Mouse (Mus musculus): ENCODE measurements around the gene Smoc1.

The Smoc1 gene

GRCm38 (mm10) chr12:81167142-81167541, 140.5 kb downstream of the Smoc1 start:
- DNase-seq (ENCODE audit: low spot score in 2 of 2): no peak

DNA sequence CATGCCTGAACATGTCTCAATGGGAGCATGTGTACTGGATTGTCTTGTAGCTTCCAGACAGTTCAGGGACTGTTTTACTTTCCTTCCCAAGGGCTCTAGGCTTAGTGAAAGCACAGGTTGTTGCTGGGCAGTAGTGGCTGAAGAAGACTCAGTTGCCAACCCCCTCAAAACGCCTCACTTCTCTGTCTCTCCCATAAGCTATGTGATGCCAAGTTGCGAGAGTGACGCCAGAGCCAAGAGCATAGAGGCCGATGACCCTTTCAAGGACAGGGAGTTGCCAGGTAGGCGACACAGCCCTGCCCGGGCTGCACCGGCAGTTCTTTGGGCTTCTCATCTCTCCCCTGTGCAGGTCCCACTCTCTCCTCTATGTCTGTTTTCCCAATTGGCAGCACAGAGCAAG, 141.4 kb downstream of the Smoc1 start:
- DNase-seq (ENCODE audit: low spot score in 2 of 2): no peak

DNA sequence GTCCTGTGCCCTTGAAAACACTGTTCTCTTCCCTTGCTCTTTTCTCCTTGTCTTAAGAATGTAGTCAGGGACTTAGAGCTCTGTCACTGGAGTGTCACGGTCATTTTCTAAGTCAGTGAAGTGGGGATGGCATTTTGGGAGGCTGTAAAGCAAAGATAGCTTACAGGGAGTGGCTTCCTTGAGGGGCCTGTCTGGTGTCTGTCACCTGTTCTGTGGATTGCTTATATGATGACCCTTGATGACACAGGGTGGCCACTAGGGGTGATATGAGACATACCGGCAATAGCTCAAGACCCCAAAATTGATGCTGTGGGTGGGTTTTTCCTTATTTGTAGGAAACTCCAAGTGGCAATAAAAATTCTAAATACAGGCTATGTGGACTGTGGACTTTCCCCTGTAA, 141.9 kb downstream of the Smoc1 start:
- no peak for DNase-seq (ENCODE audit: low spot score in 2 of 2)

DNA sequence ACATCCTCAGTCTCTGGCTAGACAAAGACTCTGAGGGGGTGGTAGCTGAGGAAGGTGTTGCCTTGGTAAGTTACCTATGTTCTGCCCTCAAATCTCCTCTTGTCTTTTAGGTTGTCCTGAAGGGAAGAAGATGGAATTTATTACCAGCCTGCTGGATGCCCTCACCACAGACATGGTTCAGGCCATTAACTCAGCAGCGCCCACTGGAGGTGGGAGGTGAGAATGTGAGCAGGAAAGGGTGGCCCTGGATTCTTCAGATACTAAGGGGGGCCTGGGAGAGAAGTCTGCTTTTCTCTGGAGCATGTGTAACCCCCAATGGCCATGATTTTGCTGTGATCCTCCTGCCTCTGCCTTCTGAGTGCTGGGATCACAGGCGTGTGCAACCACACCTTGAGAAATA, 143.5 kb downstream of the Smoc1 start:
- DNase-seq (ENCODE audit: low spot score in 2 of 2): no peak

- no peak for DNase-seq (ENCODE audit: low spot score in 2 of 2)
Measured at GRCm38 (mm10) chr12:81173011-81173410, 146.4 kb downstream of the Smoc1 start.

DNA sequence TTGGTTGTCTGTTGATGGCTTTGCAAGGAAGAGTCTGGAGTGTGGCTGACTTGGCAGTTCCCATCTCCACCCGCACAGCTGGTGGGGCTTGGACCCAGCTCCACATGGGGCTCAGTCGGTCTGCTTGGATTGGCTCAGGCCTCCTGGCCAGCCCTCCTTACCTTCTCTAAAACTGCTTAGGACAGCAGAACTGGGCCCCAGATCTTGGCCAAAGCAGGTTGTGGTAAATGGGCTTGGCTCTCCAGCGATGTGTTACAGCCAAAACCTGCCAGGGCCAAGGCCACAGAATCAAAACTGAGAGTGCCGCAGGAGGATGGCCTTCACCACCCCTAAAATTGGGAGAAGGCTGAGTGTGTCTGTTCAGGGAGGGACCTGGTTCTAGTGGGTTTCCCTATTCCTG, 147.3 kb downstream of the Smoc1 start:
- no peak for DNase-seq (ENCODE audit: low spot score in 2 of 2)

- DNase-seq (ENCODE audit: low spot score in 2 of 2): no peak
Measured at GRCm38 (mm10) chr12:81175252-81175651, 148.6 kb downstream of the Smoc1 start.

- DNase-seq (ENCODE audit: low spot score in 2 of 2): peak; percentile 49 to 63
Measured at GRCm38 (mm10) chr12:81182073-81182472, 155.5 kb downstream of the Smoc1 start.

DNA sequence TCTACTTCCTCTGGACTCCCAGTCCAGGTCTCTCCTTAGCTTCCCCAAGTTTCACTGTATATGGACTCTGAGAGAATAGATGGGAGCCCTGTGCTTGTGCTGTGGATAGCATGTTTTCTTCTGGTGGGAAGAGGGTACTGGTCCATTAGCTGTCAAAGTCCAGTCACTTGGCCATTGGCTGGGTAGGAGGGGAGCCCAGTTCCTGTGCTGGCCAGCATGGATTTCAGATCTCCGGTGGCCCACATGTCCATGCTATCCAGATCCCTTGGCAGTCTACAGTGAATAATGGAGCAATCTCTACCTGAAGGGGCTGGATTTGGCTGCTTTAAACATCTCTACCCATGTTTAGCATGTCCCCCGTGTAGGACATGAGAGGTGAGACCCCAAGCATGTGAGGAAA, 158.4 kb downstream of the Smoc1 start:
- no peak for DNase-seq (ENCODE audit: low spot score in 2 of 2)

DNA sequence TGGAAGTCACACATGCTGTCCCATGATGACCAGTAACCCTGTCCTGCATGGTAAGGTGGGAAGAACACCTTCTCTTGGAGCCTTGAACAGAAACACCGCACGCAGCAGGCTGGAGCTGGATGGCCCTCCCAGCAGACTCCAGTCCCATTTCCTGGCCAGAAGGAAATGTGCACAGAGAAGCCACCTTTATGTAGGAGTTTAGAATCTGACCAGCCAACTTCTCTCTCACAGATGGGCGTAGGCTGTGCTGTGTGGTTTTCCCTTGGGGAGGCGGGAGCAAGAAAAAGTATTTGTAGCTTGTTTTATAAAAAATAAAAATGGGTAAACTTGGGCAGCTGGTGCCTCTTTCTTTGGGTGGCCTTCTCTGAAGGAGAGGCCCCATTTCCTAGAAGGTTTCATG, 159.5 kb downstream of the Smoc1 start:
- peak; percentile 43 to 77 for DNase-seq (ENCODE audit: low spot score in 2 of 2)

- DNase-seq (ENCODE audit: low spot score in 2 of 2): no peak
Measured at GRCm38 (mm10) chr12:81186668-81187067, 160.1 kb downstream of the Smoc1 start.

DNA sequence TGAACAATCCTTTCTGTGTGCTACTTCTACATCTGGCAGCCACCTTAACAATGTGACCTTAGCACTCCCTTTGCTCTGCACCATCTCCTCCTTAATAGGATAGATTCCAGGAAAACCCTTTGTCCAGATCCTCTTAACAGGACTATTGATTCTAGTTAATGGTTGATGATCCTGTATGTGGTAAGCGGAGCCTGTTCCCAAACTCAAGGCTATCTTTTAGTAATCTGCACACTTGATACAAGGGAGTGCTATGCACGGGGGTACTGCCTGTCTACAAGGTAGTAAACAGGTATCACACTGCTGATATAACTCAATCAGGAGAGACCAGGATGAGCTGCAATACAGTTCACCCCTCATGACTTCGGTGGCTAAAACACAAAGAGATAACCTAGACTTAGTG, 161.8 kb downstream of the Smoc1 start:
- DNase-seq (ENCODE audit: low spot score in 2 of 2): no peak

DNA sequence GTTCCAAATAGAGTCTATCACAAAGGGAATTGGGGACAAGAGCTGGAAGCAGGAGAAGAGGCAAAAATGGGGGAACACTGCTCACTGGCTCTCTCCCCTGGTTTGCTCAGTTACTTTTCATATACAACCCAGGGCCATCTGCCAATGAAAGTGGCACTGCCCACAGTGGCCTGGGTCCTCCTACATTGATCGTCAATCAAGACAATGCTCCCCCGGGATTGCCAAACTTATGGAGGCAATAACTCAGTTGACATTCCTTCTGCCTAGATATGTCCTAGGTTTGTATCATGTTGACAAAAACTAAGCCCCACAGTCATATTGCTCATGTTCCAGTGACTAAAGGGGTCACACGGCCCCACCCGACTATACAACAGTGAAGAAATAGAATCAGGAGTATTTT, 162.4 kb downstream of the Smoc1 start:
- no peak for DNase-seq (ENCODE audit: low spot score in 2 of 2)

- DNase-seq (ENCODE audit: low spot score in 2 of 2): no peak
Measured at GRCm38 (mm10) chr12:81189636-81190035, 163.0 kb downstream of the Smoc1 start.

- DNase-seq (ENCODE audit: low spot score in 2 of 2): no peak
Measured at GRCm38 (mm10) chr12:81193968-81194367, 167.4 kb downstream of the Smoc1 start.

DNA sequence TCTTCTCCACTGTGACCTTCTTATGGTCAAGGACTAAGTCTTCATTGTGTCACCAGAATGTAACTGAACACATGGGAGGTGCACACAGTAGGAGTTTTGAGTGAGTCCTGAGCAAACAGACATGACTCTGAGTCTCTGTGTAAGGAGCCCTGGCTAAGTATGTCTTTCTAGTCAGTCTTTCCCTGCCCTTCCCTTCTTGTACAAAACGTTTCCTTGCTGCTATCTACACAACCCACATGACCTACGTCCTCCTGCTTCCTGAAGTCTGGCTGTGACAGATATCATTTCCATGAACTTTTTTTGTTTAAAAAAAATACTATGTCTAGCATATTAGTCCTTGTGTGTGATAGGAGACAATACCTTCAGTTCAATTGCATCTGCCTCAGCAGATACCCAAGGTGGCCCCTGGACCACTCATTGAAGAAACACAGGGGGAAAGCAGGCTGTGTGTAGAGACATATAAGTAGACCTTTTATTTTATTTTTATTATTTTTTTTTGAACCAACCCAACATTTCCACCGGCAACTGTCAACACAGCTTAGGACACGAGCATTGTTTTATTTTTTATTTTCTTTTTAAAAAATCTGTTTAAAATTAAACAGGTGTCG, 171.0 kb downstream of the Smoc1 start:
- DNase-seq (ENCODE audit: low spot score in 2 of 2): no peak

DNA sequence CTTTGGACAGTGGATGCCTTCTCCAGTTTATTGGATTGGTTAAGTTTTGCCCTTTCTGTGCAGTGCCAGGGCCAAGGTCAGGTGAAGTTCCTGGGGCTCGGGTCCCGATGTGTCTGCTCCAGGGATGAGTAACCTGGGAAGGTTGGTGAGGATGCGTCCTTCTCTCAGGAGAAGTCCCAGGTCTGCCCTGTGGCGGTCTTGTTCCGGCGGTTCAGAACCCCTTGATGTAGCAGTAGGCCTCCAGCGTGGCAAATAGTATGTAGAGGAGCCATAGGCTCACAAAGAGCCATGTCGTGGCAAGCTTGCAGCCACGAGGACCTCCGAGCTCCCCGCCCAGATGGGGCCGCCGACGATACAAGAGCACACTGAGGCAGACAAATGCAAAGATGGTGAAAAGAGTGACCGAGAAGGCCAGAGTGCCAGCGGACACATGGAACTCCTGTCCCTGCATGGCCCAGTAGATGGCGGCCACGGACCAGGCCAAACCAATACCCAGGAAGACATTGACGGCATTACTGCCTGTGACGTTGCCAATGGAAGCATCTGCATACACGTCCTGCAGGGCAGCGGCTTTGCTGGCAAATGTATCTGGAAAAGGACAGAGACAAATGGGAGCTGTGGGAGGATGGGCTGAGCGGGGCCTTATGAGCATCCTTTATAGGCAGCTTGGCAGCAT, 172.8 kb downstream of the Smoc1 start:
- peak; percentile 74 to 86 for DNase-seq (ENCODE audit: low spot score in 2 of 2)

- DNase-seq (ENCODE audit: low spot score in 2 of 2): no peak
Measured at GRCm38 (mm10) chr12:81203226-81203625, 176.6 kb downstream of the Smoc1 start.

DNA sequence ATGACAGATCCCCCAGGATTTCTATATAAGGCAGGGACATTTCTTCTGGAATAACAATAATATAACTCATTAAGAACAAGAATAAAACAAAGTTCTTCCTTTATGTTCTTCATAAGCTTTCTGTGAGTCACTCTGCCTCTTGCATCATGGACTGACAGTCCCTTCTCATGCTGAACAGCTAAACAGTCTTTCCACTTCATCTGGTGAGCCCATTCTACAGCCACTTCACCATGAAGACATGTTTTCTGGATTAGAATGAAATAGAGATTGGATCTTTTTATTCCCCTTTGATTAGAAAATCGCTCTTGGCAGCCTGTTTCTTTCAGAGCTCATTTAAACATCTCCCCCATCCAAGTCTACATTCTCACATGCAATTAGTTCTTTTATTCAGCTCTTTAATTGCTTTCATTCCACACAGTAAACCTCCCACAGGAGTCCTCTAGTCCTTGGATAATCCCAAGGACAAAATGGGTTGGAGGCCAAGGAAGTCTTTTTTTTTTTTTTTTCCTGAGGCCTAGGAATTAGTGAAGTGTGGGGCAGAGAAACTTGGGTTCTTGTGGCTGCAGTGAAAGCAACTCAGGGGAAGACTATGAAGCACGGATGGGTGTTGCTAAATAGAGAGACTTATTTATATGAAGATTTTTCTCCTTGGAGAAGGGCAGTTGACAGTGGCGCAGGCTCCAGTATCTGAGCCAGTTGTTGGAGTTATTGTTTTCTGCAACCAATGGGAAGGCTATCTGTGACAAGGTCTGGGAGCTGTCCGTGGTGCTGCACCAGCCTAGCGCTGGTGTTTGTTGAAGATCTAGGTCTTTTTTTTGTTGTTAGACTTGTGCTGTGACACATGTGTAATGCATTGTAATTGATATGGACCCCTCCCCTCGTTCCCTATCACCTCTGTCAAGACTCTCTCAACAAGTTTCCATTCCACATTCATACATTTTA, 179.3 kb downstream of the Smoc1 start:
- no peak for DNase-seq (ENCODE audit: low spot score in 2 of 2)

DNA sequence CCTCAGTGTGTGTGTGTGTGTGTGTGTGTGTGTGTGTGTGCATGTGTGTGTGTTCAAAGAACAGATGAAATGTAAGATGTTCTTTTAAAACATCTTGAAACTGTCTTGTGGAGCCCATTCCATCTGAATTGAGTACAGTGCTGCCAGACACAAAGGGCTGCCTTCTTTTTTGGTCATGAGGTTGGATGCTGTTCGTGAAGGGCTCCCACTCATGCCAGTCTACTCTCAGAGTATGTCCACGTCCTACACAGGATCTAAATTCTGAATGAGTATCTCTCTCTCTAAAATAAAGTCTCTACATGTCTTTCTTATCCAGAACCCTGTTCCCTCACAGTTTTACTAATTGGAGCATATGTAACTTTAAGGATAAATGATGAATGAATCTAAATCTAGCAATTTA, 182.0 kb downstream of the Smoc1 start:
- no peak for DNase-seq (ENCODE audit: low spot score in 2 of 2)

DNA sequence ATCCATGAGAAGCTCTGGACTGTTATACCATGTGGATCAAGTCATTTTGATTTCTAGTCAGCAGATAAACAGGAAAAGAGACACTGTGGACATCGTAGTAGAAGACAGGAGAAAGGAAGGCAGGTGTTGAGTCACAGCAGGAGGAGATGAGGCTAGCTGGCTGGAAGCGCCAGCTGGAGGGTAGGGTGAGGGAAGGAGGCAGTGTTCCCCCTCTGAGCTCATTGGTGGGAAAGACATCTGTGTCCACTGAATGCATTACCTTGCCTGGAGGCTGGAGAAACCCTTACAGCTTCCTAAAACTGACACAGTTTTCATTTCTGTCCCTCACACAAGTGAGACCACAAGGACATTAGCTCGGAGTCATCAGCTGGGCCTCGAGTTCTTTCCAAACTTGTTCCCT, 192.7 kb downstream of the Smoc1 start:
- no peak for DNase-seq (ENCODE audit: low spot score in 2 of 2)

DNA sequence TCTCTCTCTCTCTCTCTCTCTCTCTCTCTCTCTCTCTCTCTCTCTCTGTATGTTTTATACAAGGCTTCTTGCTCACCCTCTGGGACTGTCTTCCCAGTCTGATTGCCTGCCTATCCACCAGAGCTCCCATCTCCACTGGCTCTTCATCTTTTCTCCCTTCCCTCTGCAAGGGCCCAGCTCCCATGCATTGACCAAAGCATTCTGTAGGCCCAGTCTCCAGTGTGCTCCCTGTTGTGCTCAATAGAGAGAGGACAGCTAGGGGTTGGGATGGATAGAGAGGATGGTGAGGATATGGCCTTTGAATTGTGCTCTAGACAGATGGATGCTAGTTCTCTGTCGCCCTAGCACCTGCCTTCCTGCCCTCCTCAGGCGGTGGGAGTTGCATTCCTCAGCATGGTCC, 196.7 kb downstream of the Smoc1 start:
- DNase-seq (ENCODE audit: low spot score in 2 of 2): no peak

DNA sequence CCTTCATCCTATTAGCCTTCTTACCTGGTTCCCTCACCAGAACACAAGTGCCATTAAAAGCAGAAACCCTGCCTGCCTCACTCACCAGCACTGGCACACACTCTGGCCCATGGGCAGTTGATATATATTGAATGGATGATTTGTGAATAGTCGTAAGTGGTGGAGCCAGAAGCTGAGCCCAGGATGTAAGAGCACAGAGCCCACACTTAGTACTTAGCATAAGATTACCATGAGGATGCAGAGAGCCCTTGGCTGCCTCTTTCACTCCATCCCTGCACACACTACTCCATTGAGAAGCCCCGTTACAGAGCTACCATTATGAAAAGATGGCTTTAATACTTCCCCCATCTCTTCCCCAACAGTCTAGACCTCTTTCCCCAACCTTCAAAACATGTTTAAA, 198.2 kb downstream of the Smoc1 start:
- DNase-seq (ENCODE audit: low spot score in 2 of 2): no peak

All from frontal cortex, postnatal 36 days (tissue).